Mouse (Mus musculus) C2C12 (cell line): ENCODE measurements at regions not wholly inside any gene's neighbourhood (a gene's known extent, or its start where the extent isn't known, plus 50 kb on each side); places are given as distances from the start of the nearest gene placed in this dataset.

Source experiments
- H3K27me3 ChIP-seq: one replicate; pipeline ENCODE4 v1.6.1; 2011; ENCODE audit not compliant: control insufficient read depth, insufficient read depth, insufficient read length
- H3K36me3 ChIP-seq: one replicate; pipeline ENCODE4 v1.6.1; 2011; ENCODE audit not compliant: control insufficient read depth, insufficient read depth
- H3K4me3 ChIP-seq: one replicate; pipeline ENCODE4 v1.5.1; 2011; ENCODE audit warnings: mild to moderate bottlenecking, control low read depth; ENCODE audit not compliant: poor library complexity, insufficient read depth, severe bottlenecking
- H3K79me2 ChIP-seq: one replicate; pipeline ENCODE4 v1.6.1; 2011; ENCODE audit not compliant: control insufficient read depth, insufficient read depth
- H3K79me3 ChIP-seq: one replicate; pipeline ENCODE4 v1.6.1; 2011; ENCODE audit warnings: low read depth, control low read depth
- H3ac ChIP-seq: one replicate; pipeline ENCODE3; 2011; ENCODE audit warnings: low read depth; ENCODE audit not compliant: control insufficient read depth, insufficient read length
- CEBPB ChIP-seq: IDR thresholded peaks from one replicate; pipeline ENCODE4 v1.6.1; 2011; ENCODE audit warnings: low read depth, mild to moderate bottlenecking, control low read depth, moderate library complexity
- CTCF ChIP-seq: IDR thresholded peaks from one replicate; pipeline ENCODE4 v1.5.1; 2011; ENCODE audit not compliant: control insufficient read depth, insufficient read depth, insufficient read length
- FOSL1 ChIP-seq: IDR thresholded peaks from one replicate; pipeline ENCODE4 v1.8.0; 2011; ENCODE audit warnings: mild to moderate bottlenecking, low read length; ENCODE audit not compliant: poor library complexity, insufficient read depth, severe bottlenecking
- MAX ChIP-seq: IDR thresholded peaks from one replicate; pipeline ENCODE4 v1.6.1; 2011; ENCODE audit warnings: mild to moderate bottlenecking, control low read depth
- MYOD1 ChIP-seq: IDR thresholded peaks from one replicate; pipeline ENCODE4 v1.6.1; 2011; ENCODE audit warnings: low read depth; ENCODE audit not compliant: control insufficient read depth, insufficient read length
- MYOG ChIP-seq: IDR thresholded peaks from one replicate; pipeline ENCODE4 v1.6.1; 2011; ENCODE audit not compliant: control insufficient read depth, insufficient read length; ENCODE audit errors: extremely low read depth
- USF1 ChIP-seq: IDR thresholded peaks from one replicate; pipeline ENCODE4 v1.6.1; 2011; ENCODE audit warnings: low read depth, mild to moderate bottlenecking, control low read depth, moderate library complexity

- Histone ChIP-seq H3K79me3 (no peaks in the 10 kb centered on the region), H3K27me3 (no peaks in the 10 kb centered on the region), H3K4me3 (no peak overlapping the region), H3K36me3 (no peaks in the 10 kb centered on the region), H3ac (no peak overlapping the region), H3K79me2 (no peaks in the 10 kb centered on the region)
- TF ChIP-seq FOSL1: no peak
- no peak for TF ChIP-seq MYOG
- TF ChIP-seq MYOD1: no peak
- TF ChIP-seq CEBPB: no peak
Measured at GRCm38 (mm10) chr7:70769655-70770054, 403.1 kb upstream of the Nr2f2 start.

GRCm38 (mm10) chr7:70767697-70768096, 401.2 kb upstream of the Nr2f2 start:
- no peak for TF ChIP-seq CEBPB
- no peak for TF ChIP-seq MYOG
- no peak for TF ChIP-seq USF1
- no peak for TF ChIP-seq CTCF
- TF ChIP-seq MYOD1: no peak
- no peak for TF ChIP-seq FOSL1
- TF ChIP-seq MAX: no peak
- H3K4me3 ChIP-seq: no peak overlapping the region
- no peaks in the 10 kb centered on the region for H3K36me3 ChIP-seq
- no peaks in the 10 kb centered on the region for H3K79me3 ChIP-seq
- no peak overlapping the region for H3ac ChIP-seq
- no peaks in the 10 kb centered on the region for H3K27me3 ChIP-seq
- H3K79me2 ChIP-seq: no peaks in the 10 kb centered on the region

DNA sequence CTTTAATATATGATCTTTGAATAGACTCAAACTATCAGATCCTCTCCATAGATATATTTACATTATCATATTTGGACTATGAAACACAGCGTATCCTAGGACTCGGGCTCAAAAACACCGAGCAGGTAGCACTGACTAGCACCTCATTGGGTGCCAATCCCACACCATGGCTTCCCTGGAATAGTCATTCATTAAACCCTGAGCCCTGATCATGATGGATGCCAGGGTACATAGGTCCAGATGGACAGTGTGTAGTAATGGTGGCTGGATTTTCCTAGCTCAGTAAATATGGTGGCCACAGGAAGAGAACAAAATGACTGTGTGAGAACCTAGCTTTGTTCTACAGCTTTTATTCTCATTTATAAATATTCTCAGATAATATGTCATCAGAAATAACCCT, 390.1 kb upstream of the Nr2f2 start:
- Histone ChIP-seq H3K79me2 (no peaks in the 10 kb centered on the region), H3K79me3 (no peaks in the 10 kb centered on the region), H3K36me3 (no peaks in the 10 kb centered on the region), H3ac (no peak overlapping the region), H3K27me3 (no peaks in the 10 kb centered on the region), H3K4me3 (no peak overlapping the region)
- no peak for TF ChIP-seq USF1
- TF ChIP-seq MYOD1: no peak
- no peak for TF ChIP-seq MAX
- TF ChIP-seq MYOG: no peak
- no peak for TF ChIP-seq CEBPB
- no peak for TF ChIP-seq FOSL1
- no peak for TF ChIP-seq CTCF

DNA sequence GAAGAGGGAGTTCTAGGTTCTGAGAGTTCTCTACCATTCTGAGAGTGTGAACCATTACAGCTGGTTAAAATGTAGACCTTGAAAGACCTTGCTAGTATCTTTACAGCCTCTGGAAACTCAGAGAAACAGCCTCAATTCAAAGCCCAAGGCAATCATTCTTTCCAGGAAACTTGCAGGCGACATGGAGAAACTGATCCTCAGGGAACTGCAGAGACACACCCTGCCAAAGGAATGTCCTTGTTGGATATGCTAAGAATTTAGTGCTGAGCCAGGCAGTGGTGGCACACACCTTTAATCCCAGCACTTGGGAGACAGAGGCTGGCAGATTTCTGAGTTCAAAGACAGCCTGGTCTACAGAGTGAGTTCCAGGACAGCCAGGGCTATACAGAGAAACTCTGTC, 388.3 kb upstream of the Nr2f2 start:
- Histone ChIP-seq H3ac (no peak overlapping the region), H3K4me3 (no peak overlapping the region), H3K79me2 (no peaks in the 10 kb centered on the region), H3K36me3 (no peaks in the 10 kb centered on the region), H3K27me3 (no peaks in the 10 kb centered on the region), H3K79me3 (no peaks in the 10 kb centered on the region)
- TF ChIP-seq MAX (no peak), MYOD1 (no peak), USF1 (no peak), CEBPB (no peak)

DNA sequence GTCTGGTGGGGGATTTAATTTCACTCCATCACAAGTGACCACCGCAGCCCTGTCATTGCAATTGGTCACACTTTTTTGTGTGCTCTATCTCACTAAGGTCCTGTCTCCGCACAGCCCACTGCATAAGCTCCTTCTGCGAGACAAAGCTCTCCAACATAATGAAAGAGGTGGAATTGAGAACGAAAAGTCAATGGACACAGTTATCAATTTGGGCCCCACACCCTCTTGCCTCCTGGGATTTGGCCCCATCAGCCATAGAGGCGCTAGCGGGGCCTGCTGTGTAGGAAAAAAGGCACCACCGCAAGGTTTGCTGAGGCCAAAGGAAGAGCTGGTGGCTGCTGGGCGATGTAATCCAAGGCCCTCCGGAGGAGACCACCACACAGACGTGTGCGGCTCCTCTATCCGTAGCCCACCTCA, 386.3 kb upstream of the Nr2f2 start:
- no peaks in the 10 kb centered on the region for H3K36me3 ChIP-seq
- H3K27me3 ChIP-seq: no peaks in the 10 kb centered on the region
- no peaks in the 10 kb centered on the region for H3K79me3 ChIP-seq
- H3K79me2 ChIP-seq: no peaks in the 10 kb centered on the region
- no peak overlapping the region for H3ac ChIP-seq
- no peak overlapping the region for H3K4me3 ChIP-seq
- TF ChIP-seq CTCF: no peak
- TF ChIP-seq CEBPB: no peak
- no peak for TF ChIP-seq MAX
- TF ChIP-seq FOSL1: no peak
- TF ChIP-seq USF1: no peak
- TF ChIP-seq MYOG: no peak
- no peak for TF ChIP-seq MYOD1

- Histone ChIP-seq H3K79me3 (no peaks in the 10 kb centered on the region), H3K79me2 (no peaks in the 10 kb centered on the region), H3K4me3 (no peak overlapping the region), H3ac (no peak overlapping the region), H3K27me3 (no peaks in the 10 kb centered on the region), H3K36me3 (no peaks in the 10 kb centered on the region)
- TF ChIP-seq MYOG: no peak
- TF ChIP-seq CTCF: no peak
- TF ChIP-seq MAX: no peak
- no peak for TF ChIP-seq MYOD1
- TF ChIP-seq FOSL1: no peak
- no peak for TF ChIP-seq CEBPB
- no peak for TF ChIP-seq USF1
Measured at GRCm38 (mm10) chr7:70748884-70749283, 382.3 kb upstream of the Nr2f2 start.
